Mouse (Mus musculus) cerebellum, postnatal 4 days (tissue): ENCODE measurements at regions not wholly inside any gene's neighbourhood (a gene's known extent, or its start where the extent isn't known, plus 50 kb on each side); places are given as distances from the start of the nearest gene placed in this dataset.

Experiments
- DNase-seq, 2 experiments: peaks; one replicate each; pipeline ENCODE4 v3.0.0; 2022; ENCODE audit warnings: low spot score in 2 of 2, mixed read lengths in 1 of 2

- no peak for DNase-seq
Measured at GRCm38 (mm10) chr12:50935516-50935915, 286.6 kb upstream of the Prkd1 start.

- no peak for DNase-seq
Measured at GRCm38 (mm10) chr12:50932496-50932895, 283.6 kb upstream of the Prkd1 start.

- DNase-seq: no peak
Measured at GRCm38 (mm10) chr12:50929641-50930040, 280.7 kb upstream of the Prkd1 start.

- DNase-seq: no peak
Measured at GRCm38 (mm10) chr12:50926234-50926633, 277.3 kb upstream of the Prkd1 start.

GRCm38 (mm10) chr12:50921739-50922138 is 272.8 kb upstream of the Prkd1 start:
- DNase-seq: no peak

GRCm38 (mm10) chr12:50899609-50900447 is 250.9 kb upstream of the Prkd1 start:
- no peak for DNase-seq

- DNase-seq: no peak
Measured at GRCm38 (mm10) chr12:50897606-50898166, 248.8 kb upstream of the Prkd1 start.

- DNase-seq: no peak
Measured at GRCm38 (mm10) chr12:50893604-50894003, 244.7 kb upstream of the Prkd1 start.

GRCm38 (mm10) chr12:50875796-50876195 is 226.9 kb upstream of the Prkd1 start:
- no peak for DNase-seq

GRCm38 (mm10) chr12:50874024-50874398 is 225.1 kb upstream of the Prkd1 start:
- no peak for DNase-seq

GRCm38 (mm10) chr12:50873390-50874023 is 224.6 kb upstream of the Prkd1 start:
- no peak for DNase-seq

- no peak for DNase-seq
Measured at GRCm38 (mm10) chr12:50851644-50852043, 202.7 kb upstream of the Prkd1 start.

GRCm38 (mm10) chr12:50847976-50848375 is 199.1 kb upstream of the Prkd1 start:
- DNase-seq: no peak

GRCm38 (mm10) chr12:50842744-50843143 is 193.8 kb upstream of the Prkd1 start:
- DNase-seq: no peak

- no peak for DNase-seq
Measured at GRCm38 (mm10) chr12:50839391-50839790, 190.5 kb upstream of the Prkd1 start.

- no peak for DNase-seq
Measured at GRCm38 (mm10) chr12:50808731-50809281, 159.9 kb upstream of the Prkd1 start.

- no peak for DNase-seq
Measured at GRCm38 (mm10) chr12:50804391-50804790, 155.5 kb upstream of the Prkd1 start.

- no peak for DNase-seq
Measured at GRCm38 (mm10) chr12:50765156-50765940, 116.5 kb upstream of the Prkd1 start.

- DNase-seq: no peak
Measured at GRCm38 (mm10) chr12:50764457-50764856, 115.6 kb upstream of the Prkd1 start.

GRCm38 (mm10) chr12:50734135-50734534 is 85.2 kb upstream of the Prkd1 start:
- no peak for DNase-seq

- no peak for DNase-seq
Measured at GRCm38 (mm10) chr12:50712615-50713014, 63.7 kb upstream of the Prkd1 start.
